Mouse (Mus musculus): ENCODE data around the gene Aldh5a1.
"Not testable (repeated sequence)": the region's sequence is repeated elsewhere in the genome, so short reads cannot be mapped to it uniquely, and the experiment has no call there.

Aldh5a1 gene

DNA sequence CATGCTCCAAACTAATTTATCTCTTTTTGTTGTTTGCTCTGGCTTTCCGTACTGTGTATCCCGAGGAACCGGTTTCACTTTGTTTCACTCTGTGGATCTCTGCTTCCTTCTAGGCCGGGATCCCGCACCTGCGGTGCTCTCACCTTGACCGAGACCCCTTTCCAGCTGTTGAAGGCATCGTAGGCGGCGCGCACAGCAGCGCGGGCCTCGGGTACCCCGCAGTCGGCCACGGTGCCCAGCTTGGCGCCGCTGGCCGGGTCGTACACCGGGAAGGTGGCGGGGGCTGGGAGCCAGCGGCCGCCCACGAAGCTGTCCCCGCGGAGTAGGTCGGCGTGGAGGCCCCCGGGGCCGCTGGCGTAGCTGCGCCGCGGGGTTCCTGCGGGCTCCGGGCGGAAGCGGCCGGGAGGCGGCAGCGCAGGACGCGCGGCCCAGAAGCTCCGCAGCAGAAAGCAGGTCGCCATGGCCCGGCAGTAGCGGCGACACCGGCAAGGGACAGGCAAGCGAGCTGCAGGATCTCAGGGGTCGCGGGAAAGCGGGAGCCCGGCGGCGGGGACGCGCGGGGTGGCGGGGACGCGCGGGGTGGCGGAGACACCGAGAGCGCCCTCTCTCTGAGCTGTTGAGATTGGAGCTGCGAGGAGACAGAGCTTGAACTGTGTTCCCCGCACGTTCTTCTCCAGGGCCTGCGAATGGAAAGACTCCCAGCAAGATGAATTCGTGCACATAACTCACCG is at the start of gene Aldh5a1:
Gene Aldh5a1 (minus strand): TSS at position 554 of the 731 bp plus-strand sequence.
- peak; percentile 33 to 59 for DNase-seq (ENCODE audit: low read depth in 2 of 2, low spot score in 2 of 2)

DNA sequence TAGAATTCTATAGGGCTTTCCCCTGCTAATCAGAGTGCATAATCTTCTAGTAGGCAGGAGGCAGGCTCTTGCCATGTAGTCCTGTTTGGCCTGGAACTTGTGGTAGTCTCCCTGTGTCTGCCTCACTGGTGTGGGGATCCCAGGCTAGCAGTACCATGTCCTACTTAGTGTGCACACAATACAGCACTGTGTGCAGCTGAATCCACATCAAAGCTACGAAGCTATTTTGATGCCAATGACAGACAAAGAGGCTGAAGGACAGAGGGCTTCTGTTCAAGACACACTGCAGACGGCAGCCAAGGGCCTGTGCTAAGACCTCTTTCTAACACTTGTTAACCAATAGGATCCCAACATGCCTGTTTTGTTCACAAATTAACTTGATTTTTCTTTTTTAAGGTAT is 48.0 kb upstream of the Aldh5a1 start:
- no peak for DNase-seq (ENCODE audit: low read depth in 2 of 2, low spot score in 2 of 2)

DNA sequence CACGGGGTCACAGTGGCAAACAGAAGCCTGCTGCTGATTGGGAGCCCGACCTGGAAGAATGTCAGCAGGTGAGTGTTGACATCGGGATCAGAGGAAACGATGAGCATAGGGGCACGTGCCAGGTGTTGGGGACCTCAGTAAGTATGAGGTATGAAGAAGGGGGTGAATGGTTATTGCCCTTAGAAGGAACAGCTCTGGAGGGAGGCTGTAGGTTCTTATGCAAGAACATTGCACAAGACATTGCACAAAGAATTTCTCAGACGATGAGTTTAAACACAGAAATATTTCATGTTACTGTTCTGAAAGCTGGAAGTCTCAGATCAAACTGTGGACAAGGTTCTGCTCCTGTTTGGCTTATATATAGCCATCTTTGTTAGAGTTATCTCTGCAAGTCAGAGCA is 43.6 kb upstream of the Aldh5a1 start:
- no peak for DNase-seq (ENCODE audit: low read depth in 2 of 2, low spot score in 2 of 2)

DNA sequence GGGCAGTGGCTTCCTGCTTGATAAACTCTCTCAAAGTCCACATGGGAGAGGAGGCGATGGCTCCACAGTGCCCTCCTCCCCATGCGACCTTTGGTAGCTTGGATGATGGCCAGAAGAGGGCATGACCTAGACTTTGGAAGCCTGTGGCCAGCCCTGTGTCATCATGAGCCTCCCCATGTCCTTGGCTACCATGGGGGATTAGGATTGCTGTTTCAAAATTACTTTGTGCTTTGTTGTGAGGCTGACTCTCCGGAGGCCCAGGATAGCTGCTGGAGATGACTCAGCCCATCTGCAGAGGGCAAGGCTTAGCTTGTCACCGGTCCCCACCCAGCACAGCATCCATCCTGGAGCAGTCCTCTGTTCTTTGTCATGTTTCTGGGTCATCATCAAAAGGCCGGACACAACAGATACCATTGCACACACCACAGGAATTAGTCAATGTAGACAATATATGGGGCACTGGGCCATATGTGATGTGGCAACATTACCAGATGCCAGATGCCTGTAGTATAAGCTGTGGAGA is 40.4 kb upstream of the Aldh5a1 start:
- DNase-seq (ENCODE audit: low read depth in 2 of 2, low spot score in 2 of 2): no peak

- DNase-seq (ENCODE audit: low read depth in 2 of 2, low spot score in 2 of 2): no peak
Observed at GRCm38 (mm10) chr13:24976384-24976783, 38.9 kb upstream of the Aldh5a1 start.

GRCm38 (mm10) chr13:24971776-24972175 is 34.3 kb upstream of the Aldh5a1 start:
- not testable (repeated sequence) for DNase-seq (ENCODE audit: low read depth in 2 of 2, low spot score in 2 of 2)

GRCm38 (mm10) chr13:24965846-24966201 is 28.4 kb upstream of the Aldh5a1 start:
- DNase-seq (ENCODE audit: low read depth in 2 of 2, low spot score in 2 of 2): no peak

DNA sequence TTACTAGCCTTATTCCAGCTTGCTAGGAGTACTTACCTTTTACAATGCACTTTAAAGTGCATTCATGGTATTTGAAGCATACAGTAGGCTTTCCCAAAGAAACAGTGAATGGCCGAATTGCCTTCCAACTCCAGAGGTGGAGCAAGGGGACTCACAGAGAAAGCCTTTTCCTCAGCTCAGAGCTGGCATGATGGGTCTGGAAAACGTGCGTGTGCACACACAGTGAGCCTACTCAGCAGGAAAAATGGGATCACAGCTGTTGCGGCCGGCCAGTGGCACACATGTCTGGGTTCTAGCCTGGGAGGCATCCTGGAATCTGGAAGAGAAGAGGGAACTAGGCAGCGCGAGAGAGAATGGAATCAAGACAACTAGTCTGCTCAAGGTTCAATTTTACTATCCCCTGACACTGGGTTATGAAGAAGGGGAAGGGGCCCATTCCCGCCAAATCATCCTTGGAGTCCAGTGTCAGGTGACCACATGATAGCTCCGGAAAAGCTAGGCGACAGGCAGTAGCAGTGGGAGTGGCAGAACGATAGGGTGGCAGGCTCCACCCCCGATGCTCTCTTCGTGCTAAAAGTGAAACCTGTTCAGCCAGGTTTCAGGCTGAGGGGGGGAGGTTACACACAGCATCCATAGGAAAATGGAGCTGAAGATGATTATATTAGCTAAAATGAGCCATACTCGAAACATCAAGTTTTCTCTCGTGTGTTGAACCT is 27.8 kb upstream of the Aldh5a1 start:
- DNase-seq (ENCODE audit: low read depth in 2 of 2, low spot score in 2 of 2): peak in 1 of 2 experiments; percentile 19

DNA sequence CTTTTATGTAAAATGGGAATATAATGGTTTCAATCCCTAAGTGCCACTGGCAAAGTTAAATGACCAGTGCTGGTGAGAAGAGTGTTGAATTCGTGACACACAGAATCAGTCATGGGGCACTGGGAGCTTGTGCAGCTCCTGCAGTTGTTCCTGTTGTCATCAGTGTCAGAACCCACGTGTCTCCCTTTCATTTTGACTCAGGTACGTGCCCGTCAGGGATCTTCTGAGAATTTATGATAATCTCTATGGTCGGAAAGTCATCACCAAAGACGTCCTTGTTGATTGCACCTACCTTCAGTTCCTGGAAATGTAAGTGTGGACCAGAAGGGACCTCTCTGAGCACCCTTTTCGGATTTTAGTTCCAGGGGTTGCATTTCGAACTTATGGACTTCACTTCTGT is 24.7 kb upstream of the Aldh5a1 start:
- DNase-seq (ENCODE audit: low read depth in 2 of 2, low spot score in 2 of 2): no peak

- DNase-seq (ENCODE audit: low read depth in 2 of 2, low spot score in 2 of 2): no peak
Observed at GRCm38 (mm10) chr13:24960084-24960483, 22.6 kb upstream of the Aldh5a1 start.

- no peak for DNase-seq (ENCODE audit: low read depth in 2 of 2, low spot score in 2 of 2)
Observed at GRCm38 (mm10) chr13:24958671-24959070, 21.2 kb upstream of the Aldh5a1 start.

DNA sequence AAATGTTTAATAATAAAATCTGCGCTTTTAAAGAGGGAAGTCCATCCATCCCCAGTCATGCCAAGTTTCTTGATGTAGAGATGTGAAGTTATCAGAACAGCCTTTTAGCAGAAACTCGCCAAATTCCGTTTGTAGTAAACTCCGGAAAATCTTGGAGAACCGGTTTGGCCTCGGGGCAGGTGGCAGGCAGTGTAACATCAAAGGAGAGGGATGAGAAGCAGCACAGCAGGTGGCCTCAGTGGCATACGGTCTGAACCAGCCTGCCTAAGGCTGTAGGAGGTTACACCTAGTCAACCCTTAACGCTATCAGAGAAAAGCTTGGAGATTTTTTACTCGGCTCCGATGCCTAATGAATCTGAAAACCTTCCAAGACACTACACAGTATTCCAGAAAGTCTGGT is 18.0 kb upstream of the Aldh5a1 start:
- DNase-seq (ENCODE audit: low read depth in 2 of 2, low spot score in 2 of 2): no peak

DNA sequence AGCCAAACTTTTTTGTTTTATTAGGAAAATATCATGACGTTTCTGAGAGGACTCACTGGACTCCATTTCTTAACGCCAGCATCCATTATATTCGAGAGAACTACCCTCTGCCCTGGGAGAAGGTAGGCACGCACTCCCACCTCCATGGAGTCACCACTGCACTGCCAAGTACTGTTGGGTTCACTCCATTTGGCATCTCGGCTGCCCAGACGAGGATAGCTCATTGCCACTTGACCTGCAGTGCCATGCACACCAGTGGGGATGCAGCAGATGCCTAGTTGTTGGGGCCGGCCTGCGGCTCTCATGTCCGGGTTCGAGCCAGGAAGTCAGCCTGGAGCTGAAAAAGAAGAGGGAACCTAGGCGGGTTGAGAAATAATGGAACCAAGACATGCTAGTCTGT is 17.6 kb upstream of the Aldh5a1 start:
- DNase-seq (ENCODE audit: low read depth in 2 of 2, low spot score in 2 of 2): no peak

DNA sequence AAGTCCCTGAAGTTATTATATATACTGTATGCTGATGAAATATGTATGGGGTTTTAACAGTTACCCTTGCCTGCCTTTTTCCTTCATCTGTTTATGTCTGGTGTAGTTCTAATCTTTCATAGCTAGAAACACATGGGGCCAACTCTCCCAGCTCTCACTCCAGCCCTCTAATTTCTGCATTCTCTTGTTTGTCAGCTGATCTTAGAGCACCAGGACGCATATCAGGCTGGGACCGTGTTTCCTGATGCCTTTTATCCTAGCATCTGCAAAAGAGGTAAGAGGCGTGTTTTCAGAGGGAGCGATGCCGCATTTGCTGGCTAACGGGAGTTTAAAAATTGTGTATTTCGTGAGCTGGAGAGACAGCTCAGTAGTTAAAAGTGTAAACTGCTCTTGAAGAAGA is 15.2 kb upstream of the Aldh5a1 start:
- DNase-seq (ENCODE audit: low read depth in 2 of 2, low spot score in 2 of 2): no peak

- no peak for DNase-seq (ENCODE audit: low read depth in 2 of 2, low spot score in 2 of 2)
Observed at GRCm38 (mm10) chr13:24948870-24949269, 11.4 kb upstream of the Aldh5a1 start.

DNA sequence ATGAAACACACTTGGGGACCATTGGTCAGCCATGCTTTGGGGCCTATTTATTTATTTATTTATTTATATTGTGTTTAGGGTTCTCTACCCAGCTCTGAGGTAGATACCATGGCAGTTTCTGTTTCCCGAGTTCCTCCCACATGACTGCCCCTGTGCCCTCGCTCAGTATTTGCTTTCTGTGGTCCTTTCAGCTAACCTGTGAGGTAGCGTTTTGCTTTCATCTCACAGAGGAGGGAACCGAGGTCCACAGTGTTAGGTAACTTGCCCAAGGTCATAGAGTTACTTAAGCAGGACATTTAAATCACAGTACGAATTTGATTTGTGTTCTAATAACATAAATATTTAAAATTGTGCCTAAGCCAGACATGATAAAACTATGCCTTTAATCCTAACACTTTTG is 9.7 kb upstream of the Aldh5a1 start:
- no peak for DNase-seq (ENCODE audit: low read depth in 2 of 2, low spot score in 2 of 2)

DNA sequence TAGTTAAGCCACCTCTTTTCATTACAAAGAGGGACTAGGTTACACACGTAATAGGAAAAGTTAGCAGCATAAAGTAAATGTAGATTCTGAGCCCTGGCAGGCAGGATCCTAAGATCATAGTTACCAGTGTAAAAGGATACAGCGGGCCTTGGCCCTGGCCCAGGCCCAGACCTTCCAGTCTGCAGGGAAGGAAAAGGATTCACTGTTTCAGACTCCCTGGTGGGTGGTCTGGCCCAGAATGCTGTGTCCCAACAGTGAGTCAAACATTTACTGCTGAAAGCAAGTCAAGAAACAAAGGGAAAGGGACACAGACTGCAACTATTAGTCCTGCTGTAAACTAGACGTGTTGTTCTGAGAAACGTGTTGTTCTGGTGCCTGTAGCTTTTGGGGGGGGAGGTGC is 8.1 kb upstream of the Aldh5a1 start:
- no peak for DNase-seq (ENCODE audit: low read depth in 2 of 2, low spot score in 2 of 2)

DNA sequence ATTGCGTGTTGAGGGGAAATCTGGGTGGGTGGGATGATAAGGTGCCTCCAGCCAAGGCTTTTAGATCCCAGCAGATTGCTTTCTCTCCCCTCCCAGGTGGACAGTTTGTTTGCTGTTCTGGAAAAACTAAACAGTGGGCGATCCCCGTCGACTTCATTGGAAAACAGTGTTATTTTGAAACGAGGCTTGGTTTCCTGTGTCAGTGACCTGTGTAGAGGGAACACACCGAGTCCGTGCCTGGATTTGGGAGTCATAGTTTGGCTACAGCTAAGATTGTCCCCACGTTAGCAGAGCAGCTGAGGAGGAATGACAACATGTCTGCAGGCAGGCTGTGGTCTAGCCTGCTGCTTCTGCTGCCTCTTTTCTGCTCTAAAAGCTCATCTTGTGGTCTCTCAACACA is 5.8 kb upstream of the Aldh5a1 start:
- DNase-seq (ENCODE audit: low read depth in 2 of 2, low spot score in 2 of 2): no peak

- DNase-seq (ENCODE audit: low read depth in 2 of 2, low spot score in 2 of 2): no peak
Observed at GRCm38 (mm10) chr13:24942512-24943282, 5.2 kb upstream of the Aldh5a1 start, which contains the start of gene Gpld1. Gene Gpld1 (plus strand): TSS chr13:24943152.

DNA sequence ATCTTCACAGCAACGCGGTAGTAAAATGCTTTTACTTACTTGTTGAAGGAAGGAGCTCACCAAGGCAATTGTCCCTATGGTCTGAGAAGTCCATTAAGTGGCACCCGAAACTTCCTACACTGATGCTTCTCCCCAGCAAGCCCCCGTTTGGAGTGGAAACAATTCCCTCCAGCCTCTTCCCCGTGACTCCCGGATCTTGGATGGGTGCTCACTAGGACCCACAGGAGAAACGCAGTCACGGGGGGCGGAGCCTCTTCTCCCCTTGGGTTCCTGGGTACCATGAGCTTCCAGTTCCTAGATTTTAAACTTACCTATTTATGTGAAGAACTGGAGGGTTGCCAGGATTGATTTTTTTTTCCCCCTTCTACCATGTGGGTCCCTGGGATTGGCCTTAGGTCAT is 2.0 kb upstream of the Aldh5a1 start:
- DNase-seq (ENCODE audit: low read depth in 2 of 2, low spot score in 2 of 2): no peak

DNA sequence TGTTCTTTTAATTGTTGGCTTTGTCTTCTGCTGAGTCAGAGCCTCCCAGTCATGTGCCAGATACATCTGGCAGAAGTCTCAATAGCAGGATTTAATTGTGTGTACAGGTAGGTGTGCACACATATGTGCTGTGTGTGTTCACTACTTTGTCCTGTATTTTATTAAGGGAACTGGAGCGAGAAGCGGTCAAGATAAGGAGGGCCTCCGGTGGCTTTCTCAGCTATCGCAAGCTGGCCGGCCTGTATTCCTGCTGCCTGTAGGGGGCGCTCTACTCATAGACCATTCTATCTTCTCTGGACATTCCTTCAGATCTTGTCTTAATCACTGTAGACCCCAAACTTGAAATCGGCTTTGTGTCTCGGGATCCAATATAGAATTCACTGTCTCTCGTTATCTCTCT is 1.2 kb upstream of the Aldh5a1 start:
- DNase-seq (ENCODE audit: low read depth in 2 of 2, low spot score in 2 of 2): peak; percentile 56 to 59

GRCm38 (mm10) chr13:24937839-24938166 is 342 bp upstream of the Aldh5a1 start:
- no peak for DNase-seq (ENCODE audit: low read depth in 2 of 2, low spot score in 2 of 2)

Measured in CD8-positive naive resting alpha-beta T cell, adult 2 months (primary cell).